Mouse (Mus musculus) brain, embryonic 14.5 days (tissue): ENCODE results near the gene Wnt10b.

ENCODE experiments used
- CTCF ChIP-seq: fragments of 200-500 bp; IDR thresholded peaks from 2 replicates; pipeline ENCODE4 v1.5.1; 2012; ENCODE audit warnings: inconsistent platforms, mild to moderate bottlenecking, moderate library complexity, borderline replicate concordance; ENCODE audit not compliant: insufficient read depth, insufficient read length; ENCODE audit errors: extremely low read depth
- POLR2A ChIP-seq: fragments of 200-500 bp; IDR thresholded peaks from 2 replicates; pipeline ENCODE4 v1.6.1; 2012; ENCODE audit warnings: mild to moderate bottlenecking, inconsistent platforms, borderline replicate concordance; ENCODE audit not compliant: poor library complexity, insufficient read depth, insufficient read length, severe bottlenecking; ENCODE audit errors: extremely low read depth

DNA sequence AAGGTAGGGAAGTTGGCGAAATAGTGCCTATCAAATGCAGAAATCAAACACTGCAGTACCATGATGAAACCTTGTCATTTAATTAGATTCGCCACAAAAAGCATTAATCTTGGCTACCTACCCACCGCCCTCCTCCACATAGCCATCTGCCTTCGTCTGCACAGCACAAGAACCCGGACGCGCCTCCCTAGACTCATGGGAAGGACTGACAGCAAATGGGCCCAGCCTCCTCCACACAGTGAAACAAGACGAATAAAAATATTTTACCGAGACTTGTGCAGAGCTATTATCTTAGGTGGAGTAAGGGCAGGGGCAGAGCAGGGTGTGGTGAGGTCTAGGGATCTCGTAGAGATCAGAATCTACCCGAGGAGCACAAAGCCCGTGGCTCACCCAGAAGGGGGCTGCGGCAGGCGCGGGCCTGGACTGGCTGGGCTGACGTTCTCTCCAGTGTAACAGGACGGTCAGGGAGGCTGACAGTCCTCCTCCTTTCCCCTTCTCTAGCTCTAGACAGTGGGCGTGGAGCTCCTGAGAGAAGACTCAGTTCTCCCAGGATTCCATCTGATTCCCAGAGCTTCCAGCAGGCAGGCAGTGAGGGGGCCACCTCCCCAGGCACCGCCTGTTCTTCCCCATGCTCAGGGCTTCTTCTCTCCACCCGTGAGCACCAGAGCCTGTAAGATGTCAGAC, 34.9 kb upstream of the Wnt10b start:
- TF ChIP-seq CTCF (no peak), POLR2A (no peak)
